48 mouse cellular contexts compared by ENCODE assay signal in the genomic region with DNA sequence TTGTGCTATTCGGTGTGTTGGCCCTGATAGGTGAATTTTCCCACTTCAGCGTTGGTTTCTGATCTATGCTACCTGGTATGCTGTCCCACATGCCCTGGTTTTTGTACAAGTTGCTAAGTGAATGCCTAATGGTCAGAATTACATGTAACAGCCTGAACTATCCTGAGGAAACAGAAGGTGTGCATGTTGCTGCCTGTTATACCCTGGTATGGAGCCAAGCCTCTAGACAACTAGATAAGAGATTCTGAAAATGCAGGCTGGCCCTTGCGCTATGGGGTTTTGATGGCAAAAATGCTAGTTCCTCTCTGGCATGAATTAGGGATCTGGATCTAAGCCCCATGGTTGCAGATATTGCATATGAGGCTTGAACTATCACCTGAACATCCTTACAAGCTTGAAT. TPM values are rescaled to one million over a fixed set of nuclear protein-coding genes. Genes with fewer than 3 reads are reported as not detected.
"Had no signal": no experiment of that assay in that cellular context is flagged by ENCODE, and none has a peak within 500 bp of the region (broad histone marks: within the 10 kb centered on the region; RNA-seq: fewer than 3 reads in every experiment).

No protein-coding gene starts in this region.

- H3K4me3 ChIP-seq: heart, embryonic 10.5 days; heart, embryonic 12.5 days; heart, embryonic 13.5 days; heart, embryonic 15.5 days; hindbrain, embryonic 10.5 days; hindbrain, embryonic 12.5 days; hindbrain, embryonic 13.5 days; hindbrain, embryonic 15.5 days; intestine, embryonic 15.5 days; kidney, embryonic 15.5 days; layer of hippocampus, adult 2 months had no signal

- H3K4me1 ChIP-seq: heart, embryonic 10.5 days; heart, embryonic 15.5 days; hindbrain, embryonic 10.5 days; hindbrain, embryonic 12.5 days; hindbrain, embryonic 13.5 days; hindbrain, embryonic 15.5 days; intestine, embryonic 15.5 days; kidney, embryonic 15.5 days had no signal

- H3K36me3 ChIP-seq: heart, embryonic 10.5 days; heart, embryonic 12.5 days; heart, embryonic 13.5 days; heart, embryonic 15.5 days; hindbrain, embryonic 10.5 days; hindbrain, embryonic 12.5 days; hindbrain, embryonic 13.5 days; hindbrain, embryonic 15.5 days; intestine, embryonic 15.5 days; kidney, embryonic 15.5 days had no signal

- ATAC-seq: hindbrain, embryonic 16.5 days; hindbrain, postnatal 0 days; inflammation-experienced regulatory T-cells, adult 6 months; intestine, embryonic 15.5 days; intestine, embryonic 16.5 days; intestine, postnatal 0 days had no signal

- H3K27ac ChIP-seq: heart, embryonic 10.5 days; heart, embryonic 13.5 days; heart, embryonic 15.5 days; hindbrain, embryonic 10.5 days; hindbrain, embryonic 12.5 days; hindbrain, embryonic 13.5 days; hindbrain, embryonic 15.5 days; hindbrain, postnatal 0 days; intestine, embryonic 15.5 days; kidney, embryonic 15.5 days; kidney, postnatal 0 days; layer of hippocampus, adult 2 months had no signal

- H3K9me3 ChIP-seq: heart, embryonic 10.5 days; heart, embryonic 12.5 days; heart, embryonic 13.5 days; heart, embryonic 15.5 days; hindbrain, embryonic 10.5 days; hindbrain, embryonic 12.5 days; hindbrain, embryonic 13.5 days; hindbrain, embryonic 15.5 days; intestine, embryonic 15.5 days; kidney, embryonic 15.5 days had no signal

- H3K27me3 ChIP-seq: heart, embryonic 12.5 days; heart, embryonic 13.5 days; heart, embryonic 15.5 days; hindbrain, embryonic 12.5 days; hindbrain, embryonic 13.5 days; hindbrain, embryonic 15.5 days had no signal

- H3K9ac ChIP-seq: heart, embryonic 12.5 days; heart, embryonic 13.5 days; heart, embryonic 15.5 days; hindbrain, embryonic 12.5 days; hindbrain, embryonic 13.5 days; hindbrain, embryonic 15.5 days; intestine, embryonic 15.5 days; kidney, embryonic 15.5 days had no signal

- H3K4me2 ChIP-seq: heart, embryonic 11.5 days; heart, embryonic 12.5 days; heart, embryonic 13.5 days; heart, embryonic 15.5 days; hindbrain, embryonic 12.5 days; hindbrain, embryonic 13.5 days; hindbrain, embryonic 15.5 days; intestine, embryonic 15.5 days; kidney, embryonic 15.5 days had no signal

- DNase-seq: heart, postnatal 10 days; heart, postnatal 14 days; heart, postnatal 36 days; heart, postnatal 4 days; kidney, adult 11 months; kidney, adult 18-20 months; kidney, adult 2 months; kidney, adult 8-10 months; kidney, adult 9 months; kidney, postnatal 10 days; kidney, postnatal 14 days; kidney, postnatal 25 days; kidney, postnatal 36 days; kidney, postnatal 4 days; layer of hippocampus, adult 9-11 months; layer of hippocampus, postnatal 36 days had no signal

RNA-seq across cellular contexts. Expression of gene Prdx6b, which starts 15.4 kb away (rescaled TPM):
- total RNA-seq: heart, adult 8-10 months; heart, postnatal 10 days; heart, postnatal 14 days; heart, postnatal 25 days; heart, postnatal 36 days; heart, postnatal 4 days; hematopoietic stem cell, adult 5-6 weeks; hindbrain, postnatal 0 days; layer of hippocampus, adult 18-20 months; layer of hippocampus, adult 2 months; layer of hippocampus, adult 8-10 months; layer of hippocampus, postnatal 10 days; layer of hippocampus, postnatal 14 days; layer of hippocampus, postnatal 25 days; layer of hippocampus, postnatal 36 days had no signal
- polyA plus RNA-seq: heart, embryonic 10.5 days; heart, embryonic 11.5 days; heart, embryonic 12.5 days; heart, embryonic 13.5 days; heart, embryonic 14.5 days; heart, embryonic 15.5 days; heart, postnatal 0 days; hindbrain, embryonic 10.5 days; hindbrain, embryonic 11.5 days; hindbrain, embryonic 12.5 days; hindbrain, embryonic 13.5 days; hindbrain, embryonic 15.5 days; hindbrain, embryonic 16.5 days; hindbrain, postnatal 0 days; intestine, embryonic 15.5 days; intestine, embryonic 16.5 days; intestine, postnatal 0 days; kidney, embryonic 14.5 days; kidney, embryonic 15.5 days; kidney, embryonic 16.5 days; kidney, postnatal 0 days; large intestine, adult 2 months had no signal
